Mouse (Mus musculus) lung, adult 2 months (tissue): ENCODE measurements around the gene Vmn1r189. TPM values are rescaled to one million over a fixed set of nuclear protein-coding genes. Genes with fewer than 3 reads are reported as not detected.
"Not testable (repeated sequence)": the region's sequence is repeated elsewhere in the genome, so short reads cannot be mapped to it uniquely, and the experiment has no call there.

ENCODE experiments used
- DNase-seq: peaks from one replicate; pipeline ENCODE4 v3.0.0; 2022
- H3K4me1 ChIP-seq: fragments of 200-500 bp; 2 replicates; pipeline ENCODE4 v1.6.1; 2011; ENCODE audit warnings: low read length; ENCODE audit not compliant: control insufficient read depth, insufficient read depth
- H3K4me3 ChIP-seq: fragments of 200-500 bp; replicated peaks from 2 replicates; pipeline ENCODE3; 2011; ENCODE audit warnings: low read depth, mild to moderate bottlenecking, control low read depth, low read length; ENCODE audit errors: extremely low read depth
- CTCF ChIP-seq: fragments of 200-500 bp; IDR thresholded peaks from 2 replicates; pipeline ENCODE4 v1.5.1; 2011; ENCODE audit warnings: mild to moderate bottlenecking, low read length, control low read depth; ENCODE audit not compliant: insufficient read depth
- POLR2A ChIP-seq: fragments of 200-500 bp; IDR thresholded peaks from 2 replicates; pipeline ENCODE4 v1.6.1; 2011; ENCODE audit warnings: low read depth, mild to moderate bottlenecking, control low read depth, low read length, borderline replicate concordance; ENCODE audit errors: extremely low read depth
- WGBS: fragments of 180-500 bp; shearing (Covaris S2); methylation state at CpG from one replicate; pipeline ENCODE4 v1.1.7; 2018; 5-methylcytosine and 5-hydroxymethylcytosine counted together
- polyA plus RNA-seq: library from polyadenylated mRNA; depleted of rRNA; stranded (reverse); fragments of >200 nt; gene quantifications from 2 replicates; pipeline ENCODE4 v1.2.3, GENCODE M21; 2012; rRNA removed

Vmn1r189 gene
- polyA plus RNA-seq, result not detected in 2 replicates

DNA sequence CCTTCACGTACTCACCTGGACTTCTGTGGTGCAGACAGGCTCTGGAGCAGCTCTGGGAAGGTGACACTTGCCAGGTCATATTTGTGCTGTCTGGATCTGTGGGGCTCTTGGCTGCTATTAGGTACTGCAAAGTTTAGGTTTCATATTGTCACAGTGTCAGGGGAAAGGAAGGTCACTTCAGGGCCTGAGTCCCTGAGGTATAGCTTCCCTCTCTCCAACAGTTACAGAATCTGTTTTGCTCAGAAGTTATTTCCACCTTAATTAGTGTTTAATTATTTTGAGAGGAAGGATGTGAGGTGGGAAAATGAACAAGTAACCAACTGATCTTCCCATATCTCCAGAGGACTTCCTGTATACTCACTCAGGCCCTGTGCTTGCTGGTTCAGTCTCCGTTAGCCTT lies at the start of gene Vmn1r189:
Vmn1r189 (minus strand) TSS at position 101 of the 400 bp plus-strand sequence.
- 70% methylated on average over 2 of the region's 2 CpGs for WGBS
- not testable (repeated sequence) for H3K4me1 ChIP-seq, DNase-seq, H3K4me3 ChIP-seq

DNA sequence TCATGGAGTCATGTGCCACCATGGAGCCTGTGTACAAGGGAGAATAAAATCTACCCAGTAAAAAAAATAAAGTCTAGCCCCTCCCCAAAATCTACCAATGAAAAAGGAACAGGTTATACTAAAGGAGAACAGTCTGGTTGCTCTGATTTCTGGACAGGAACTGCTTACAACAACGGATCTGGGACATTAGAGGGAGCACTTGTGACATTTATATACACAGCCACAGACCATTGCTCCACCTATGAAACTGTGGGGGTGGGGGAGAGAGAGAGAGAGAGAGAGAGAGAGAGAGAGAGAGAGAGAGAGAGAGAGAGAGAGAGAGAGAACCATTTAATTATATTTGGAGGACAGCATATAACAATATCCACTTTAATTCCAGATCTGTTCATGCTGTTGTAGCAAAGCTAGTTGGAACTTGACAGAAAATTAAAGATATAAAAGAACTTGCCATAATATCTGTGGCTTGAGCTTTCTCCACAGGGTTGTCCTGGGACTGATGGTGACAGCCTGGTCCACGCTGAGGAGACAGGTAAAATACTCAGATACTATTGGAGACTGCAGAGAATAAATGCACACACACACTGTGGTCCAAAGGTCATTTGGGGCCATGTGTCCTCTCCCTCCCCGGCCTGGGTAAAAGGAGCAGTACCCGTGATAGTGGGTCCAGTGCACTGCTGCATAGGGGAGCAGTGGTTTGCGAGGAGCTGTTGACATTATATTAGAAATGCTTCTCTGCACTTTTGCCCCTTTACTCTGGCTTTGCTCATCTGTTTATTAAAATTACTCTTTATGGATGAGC lies 31.1 kb upstream of the Vmn1r189 start:
- DNase-seq, H3K4me3 ChIP-seq, H3K4me1 ChIP-seq: not testable (repeated sequence)
- 54% methylated on average over 5 of the region's 5 CpGs for WGBS

DNA sequence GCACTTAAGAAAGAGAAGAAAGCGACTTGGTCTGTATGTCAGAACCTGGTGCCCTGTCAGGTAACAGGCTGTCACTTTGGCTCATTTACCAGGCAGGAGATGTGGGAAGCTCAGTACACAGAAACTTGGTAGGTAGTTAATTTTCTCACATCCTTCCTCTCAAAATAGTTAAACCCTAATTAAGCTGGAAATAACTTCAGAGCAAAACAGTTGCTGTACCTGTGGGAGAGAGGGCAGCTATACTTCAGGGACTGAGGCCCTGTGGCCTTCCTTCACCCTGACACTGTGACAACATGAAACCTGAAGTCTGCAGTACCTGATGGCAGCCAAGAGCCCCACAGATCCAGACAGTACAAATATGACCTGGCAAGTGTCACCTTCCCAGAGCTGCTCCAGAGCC lies 21.5 kb downstream of the Vmn1r189 start, which contains the start of gene Vmn1r188:
Vmn1r188 (plus strand) TSS at position 301 of the 400 bp plus-strand sequence.
- WGBS, result 59% methylated on average over 1 of the region's 1 CpGs
- H3K4me1 ChIP-seq, DNase-seq, H3K4me3 ChIP-seq: not testable (repeated sequence)

DNA sequence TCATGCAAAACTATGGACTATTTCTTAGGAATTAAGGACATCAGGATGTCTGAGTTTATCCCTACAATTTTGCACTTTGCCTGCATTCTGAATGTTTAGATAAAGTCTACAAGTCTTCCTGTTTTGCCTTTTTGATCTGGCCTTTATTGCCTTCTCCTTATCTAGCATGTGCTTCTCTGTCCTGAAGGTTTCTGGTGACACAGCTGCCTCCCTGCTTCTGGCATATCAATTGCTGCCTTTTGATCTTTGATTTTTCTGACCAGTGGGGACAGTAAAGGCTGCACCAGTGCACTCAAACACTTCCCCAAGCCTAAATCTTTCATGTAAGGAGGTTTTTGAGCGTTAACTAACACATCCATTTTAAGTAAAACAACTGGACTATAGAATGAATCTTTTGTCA lies 42.2 kb downstream of the Vmn1r189 start:
- WGBS, result 38% methylated on average over 1 of the region's 1 CpGs
- TF ChIP-seq CTCF (no peak), POLR2A (no peak)

DNA sequence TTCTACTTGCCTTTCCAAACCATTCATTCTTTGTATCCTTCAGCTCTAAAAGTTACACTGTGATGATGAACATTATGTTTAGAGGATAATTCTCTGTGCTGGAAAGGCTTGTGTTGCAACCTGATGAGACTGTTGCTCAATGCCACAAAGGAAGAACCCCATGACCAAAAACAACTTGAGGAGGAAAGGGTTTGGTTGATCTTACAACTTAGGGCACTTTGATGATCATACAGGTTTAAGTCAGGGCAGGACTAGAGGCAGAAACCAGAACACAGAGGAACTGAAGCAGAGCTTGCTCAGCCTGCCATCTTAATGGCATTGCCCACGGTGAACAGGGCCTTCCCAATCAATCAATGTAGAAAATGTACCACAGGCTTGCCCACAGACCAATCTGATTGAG lies 44.2 kb downstream of the Vmn1r189 start:
- no peaks in the 10 kb centered on the region for H3K4me1 ChIP-seq
- H3K4me3 ChIP-seq, result no peak overlapping the region
- TF ChIP-seq POLR2A (no peak), CTCF (no peak)
- DNase-seq, result no peak
- 68% methylated on average over 1 of the region's 1 CpGs for WGBS

More for the DNA sequence above, 42.2 kb downstream of the Vmn1r189 start:
- no peak overlapping the region for H3K4me3 ChIP-seq
- no peaks in the 10 kb centered on the region for H3K4me1 ChIP-seq
- no peak for DNase-seq

DNA sequence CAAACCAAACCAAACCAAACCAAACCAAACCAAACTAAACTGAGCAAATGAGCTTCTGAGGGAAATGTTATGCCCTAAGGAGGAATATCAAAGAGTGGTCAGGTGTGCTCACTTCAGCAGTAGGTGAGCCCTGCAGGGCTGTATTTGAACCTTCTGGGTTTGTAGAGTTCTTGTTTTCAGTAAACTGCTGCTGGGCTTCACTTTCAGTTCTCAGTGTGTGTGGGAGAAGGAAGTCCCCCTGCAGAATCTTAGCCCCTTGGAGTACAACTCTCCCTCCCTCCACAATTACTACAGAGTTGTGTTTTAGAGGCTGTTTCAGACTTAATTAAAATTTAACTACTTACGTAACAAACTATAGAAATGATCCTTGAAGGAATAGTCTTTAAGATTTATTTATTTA lies 51.9 kb downstream of the Vmn1r189 start:
- no peak for DNase-seq
- no peaks in the 10 kb centered on the region; the same call in 1 of the 2 replicates for H3K4me1 ChIP-seq
- 93% methylated on average over 1 of the region's 1 CpGs for WGBS
- TF ChIP-seq CTCF (no peak), POLR2A (no peak)
- H3K4me3 ChIP-seq, result no peak overlapping the region

DNA sequence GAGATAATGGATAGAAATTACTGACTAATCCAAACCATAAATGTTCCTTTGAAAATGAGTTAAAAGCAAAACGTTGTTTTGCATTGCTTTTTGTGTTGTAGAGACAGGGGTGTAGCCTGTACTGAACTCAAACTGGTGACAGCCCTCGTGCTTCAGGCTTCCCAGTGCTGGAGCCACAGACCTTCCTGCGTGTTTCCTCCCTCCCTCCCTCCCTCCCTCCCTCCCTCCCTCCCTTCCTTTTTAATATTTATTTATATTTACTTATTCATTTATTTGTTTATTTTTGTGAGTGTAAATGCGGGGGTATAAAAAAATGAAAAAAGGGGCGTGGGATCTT lies 54.1 kb downstream of the Vmn1r189 start:
- 7% methylated on average over 5 of the region's 5 CpGs for WGBS
- no peaks in the 10 kb centered on the region; the same call in 1 of the 2 replicates for H3K4me1 ChIP-seq
- no peak for DNase-seq
- no peak for TF ChIP-seq CTCF
- TF ChIP-seq POLR2A, result no peak
- no peak overlapping the region for H3K4me3 ChIP-seq

DNA sequence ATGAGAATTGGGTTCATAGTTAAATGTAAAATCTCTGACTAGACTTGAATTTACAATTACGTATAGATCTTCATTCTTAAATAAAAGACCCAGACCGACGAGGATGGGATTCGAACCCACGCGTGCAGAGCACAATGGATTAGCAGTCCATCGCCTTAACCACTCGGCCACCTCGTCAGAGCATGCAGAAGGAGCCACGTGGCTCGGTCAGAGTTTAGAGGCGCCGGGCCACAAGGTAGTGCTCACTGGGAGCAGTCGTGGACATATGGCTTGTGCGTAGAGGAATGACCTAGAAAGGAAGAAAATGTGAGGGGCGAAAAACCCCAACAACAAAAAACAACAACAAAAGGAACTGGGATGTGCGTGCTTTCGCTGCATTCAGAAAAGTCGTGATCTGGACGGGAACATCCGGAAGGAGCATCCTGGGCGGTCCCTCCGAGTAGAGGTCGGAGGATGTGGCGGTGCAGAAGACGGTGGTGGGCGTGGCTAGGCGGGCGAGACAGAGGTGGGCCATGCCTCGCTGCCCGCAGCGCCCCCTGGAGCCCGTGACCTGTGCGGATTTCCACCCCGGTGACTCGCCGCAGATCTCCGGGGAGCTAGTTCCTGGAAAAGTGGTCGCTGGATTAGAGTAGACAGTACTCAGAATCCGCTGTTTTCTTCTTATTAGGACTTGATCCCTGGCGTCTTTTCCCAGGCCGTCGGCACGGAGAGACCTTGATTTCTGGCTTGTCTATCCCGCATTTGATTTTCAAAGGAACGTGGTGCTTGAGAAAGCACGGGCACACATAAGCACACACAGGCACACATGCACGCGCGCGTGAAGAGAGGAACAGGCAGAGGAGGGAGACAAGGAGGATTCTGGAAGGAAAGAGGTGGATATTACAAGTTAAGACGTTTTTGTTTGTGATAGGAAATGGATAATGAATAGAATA lies 54.8 kb downstream of the Vmn1r189 start:
- no peaks in the 10 kb centered on the region; the same call in 1 of the 2 replicates for H3K4me1 ChIP-seq
- peak; percentile 76 for DNase-seq
- peak overlapping the region; percentile 76 for H3K4me3 ChIP-seq
- under 1% methylated on average over 52 of the region's 52 CpGs for whole genome bisulfite sequencing
- TF ChIP-seq CTCF (peak; percentile 44), POLR2A (peak; percentile 20; the same call in 1 of the 2 replicates)

Other genes starting within 250 kb of the Vmn1r189 start
- 0.53 and 0.60 TPM in 2 replicates for gene Zfp184, start 160.7 kb downstream of the Vmn1r189 start, polyA plus RNA-seq
- gene Pom121l2, start 124.6 kb downstream of the Vmn1r189 start, polyA plus RNA-seq, result not detected in 2 replicates
- 0.33 and 0.34 TPM in 2 replicates for gene Prss16, start 96.1 kb downstream of the Vmn1r189 start, polyA plus RNA-seq
- 0.87 and 1.8 TPM in 2 replicates for gene Hist1h2ah, start 70.3 kb downstream of the Vmn1r189 start, polyA plus RNA-seq
- gene Hist1h2bk, start 70.0 kb downstream of the Vmn1r189 start, polyA plus RNA-seq, result 0.74 and 3.1 TPM in 2 replicates
- 5.1 and 5.2 TPM in 2 replicates for gene Hist1h4i, start 64.5 kb downstream of the Vmn1r189 start, polyA plus RNA-seq
- 0.54 and 1.1 TPM in 2 replicates for gene Hist1h2ag, start 62.9 kb downstream of the Vmn1r189 start, polyA plus RNA-seq
- gene Hist1h2bj, start 62.6 kb downstream of the Vmn1r189 start, polyA plus RNA-seq, result 1.8 and 3.5 TPM in 2 replicates
- not detected in 2 replicates for gene Vmn1r188, start 21.4 kb downstream of the Vmn1r189 start, polyA plus RNA-seq
- not detected in 2 replicates for gene Vmn1r191, start 78.1 kb upstream of the Vmn1r189 start, polyA plus RNA-seq
- gene Vmn1r192, start 85.3 kb upstream of the Vmn1r189 start, polyA plus RNA-seq, result not detected in 2 replicates
- not detected in 2 replicates for gene Vmn1r193, start 117.3 kb upstream of the Vmn1r189 start, polyA plus RNA-seq
- not detected in 2 replicates for gene Vmn1r194, start 138.4 kb upstream of the Vmn1r189 start, polyA plus RNA-seq
- not detected in 2 replicates for gene Vmn1r195, start 164.7 kb upstream of the Vmn1r189 start, polyA plus RNA-seq
- gene Vmn1r196, start 184.1 kb upstream of the Vmn1r189 start, polyA plus RNA-seq, result not detected in 2 replicates
- not detected in 2 replicates for gene Vmn1r197, start 218.8 kb upstream of the Vmn1r189 start, polyA plus RNA-seq
- gene Vmn1r198, start 244.5 kb upstream of the Vmn1r189 start, polyA plus RNA-seq, result not detected in 2 replicates